Mouse (Mus musculus): ENCODE measurements around the gene Senp3. TPM values are rescaled to one million over a fixed set of nuclear protein-coding genes. Genes with fewer than 3 reads are reported as not detected.
"Not testable (repeated sequence)": the region's sequence is repeated elsewhere in the genome, so short reads cannot be mapped to it uniquely, and the experiment has no call there.

The Senp3 gene
- polyA plus RNA-seq, 1 experiment from 2014 or later: 136 TPM

- H3K9me3 ChIP-seq: no peaks in the 10 kb centered on the region
- no peaks in the 10 kb centered on the region for H3K36me3 ChIP-seq (replicated peaks)
- peak; percentile 34 for DNase-seq (ENCODE audit: low spot score)
- 71% methylated on average over 20 of the region's 20 CpGs for WGBS
- H3K4me3 ChIP-seq: no peak overlapping the region
- H3K27ac ChIP-seq (replicated peaks): peak overlapping the region; percentile 0; the same call in 1 of the 2 replicates
- no peaks in the 10 kb centered on the region for H3K27me3 ChIP-seq (replicated peaks; ENCODE audit: low read depth, poor library complexity, severe bottlenecking)
- peaks cover 54% of the 10 kb centered on the region for H3K4me1 ChIP-seq
Measured at GRCm38 (mm10) chr11:69712954-69713672, 31.2 kb upstream of the Senp3 start.

- Histone ChIP-seq H3K27ac (replicated peaks) (no peak overlapping the region), H3K27me3 (replicated peaks; ENCODE audit: low read depth, poor library complexity, severe bottlenecking) (no peaks in the 10 kb centered on the region), H3K36me3 (replicated peaks) (no peaks in the 10 kb centered on the region), H3K9me3 (no peaks in the 10 kb centered on the region), H3K4me3 (no peak overlapping the region), H3K4me1 (peaks cover 53% of the 10 kb centered on the region)
- DNase-seq (ENCODE audit: low spot score): no peak
- WGBS: 83% methylated on average over 2 of the region's 2 CpGs
Measured at GRCm38 (mm10) chr11:69711082-69711481, 29.2 kb upstream of the Senp3 start.

- 78% methylated on average over 3 of the region's 3 CpGs for WGBS
- Histone ChIP-seq H3K36me3 (replicated peaks) (no peaks in the 10 kb centered on the region), H3K4me1 (peaks cover 47% of the 10 kb centered on the region), H3K27ac (replicated peaks) (no peak overlapping the region), H3K9me3 (no peaks in the 10 kb centered on the region), H3K27me3 (replicated peaks; ENCODE audit: low read depth, poor library complexity, severe bottlenecking) (no peaks in the 10 kb centered on the region), H3K4me3 (no peak overlapping the region)
- no peak for DNase-seq (ENCODE audit: low spot score)
Measured at GRCm38 (mm10) chr11:69710470-69710869, 28.6 kb upstream of the Senp3 start.

GRCm38 (mm10) chr11:69709554-69710446, 27.9 kb upstream of the Senp3 start:
- Histone ChIP-seq H3K4me1 (peaks cover 43% of the 10 kb centered on the region), H3K27ac (replicated peaks) (peak overlapping the region; percentile 71), H3K36me3 (replicated peaks) (no peaks in the 10 kb centered on the region), H3K27me3 (replicated peaks; ENCODE audit: low read depth, poor library complexity, severe bottlenecking) (no peaks in the 10 kb centered on the region), H3K4me3 (0 out of 2 replicates have a peak overlapping the region, but pooled peaks have one; percentile 0), H3K9me3 (no peaks in the 10 kb centered on the region)
- WGBS: 50% methylated on average over 11 of the region's 11 CpGs
- DNase-seq (ENCODE audit: low spot score): no peak

- H3K27ac ChIP-seq (replicated peaks): peak overlapping the region; percentile 71; the same call in 1 of the 2 replicates
- no peaks in the 10 kb centered on the region for H3K36me3 ChIP-seq (replicated peaks)
- 58% methylated on average over 3 of the region's 3 CpGs for WGBS
- no peak for DNase-seq (ENCODE audit: low spot score)
- peaks cover 46% of the 10 kb centered on the region for H3K4me1 ChIP-seq
- no peaks in the 10 kb centered on the region for H3K9me3 ChIP-seq
- H3K27me3 ChIP-seq (replicated peaks; ENCODE audit: low read depth, poor library complexity, severe bottlenecking): no peaks in the 10 kb centered on the region
- H3K4me3 ChIP-seq: no peak overlapping the region
Measured at GRCm38 (mm10) chr11:69708614-69709265, 26.9 kb upstream of the Senp3 start.

- Histone ChIP-seq H3K4me1 (peaks cover 38% of the 10 kb centered on the region), H3K27ac (replicated peaks) (no peak overlapping the region), H3K36me3 (replicated peaks) (no peaks in the 10 kb centered on the region), H3K27me3 (replicated peaks; ENCODE audit: low read depth, poor library complexity, severe bottlenecking) (no peaks in the 10 kb centered on the region), H3K9me3 (no peaks in the 10 kb centered on the region), H3K4me3 (no peak overlapping the region)
- no peak for DNase-seq (ENCODE audit: low spot score)
- 87% methylated on average over 4 of the region's 4 CpGs for WGBS
Measured at GRCm38 (mm10) chr11:69707873-69708381, 26.0 kb upstream of the Senp3 start.

- H3K9me3 ChIP-seq: no peaks in the 10 kb centered on the region
- no peak overlapping the region for H3K4me3 ChIP-seq
- no peak overlapping the region for H3K27ac ChIP-seq (replicated peaks)
- DNase-seq (ENCODE audit: low spot score): no peak
- peaks cover 38% of the 10 kb centered on the region for H3K4me1 ChIP-seq
- H3K27me3 ChIP-seq (replicated peaks; ENCODE audit: low read depth, poor library complexity, severe bottlenecking): no peaks in the 10 kb centered on the region
- H3K36me3 ChIP-seq (replicated peaks): no peaks in the 10 kb centered on the region
- WGBS: 90% methylated on average over 4 of the region's 4 CpGs
Measured at GRCm38 (mm10) chr11:69707480-69707847, 25.6 kb upstream of the Senp3 start.

- no peaks in the 10 kb centered on the region for H3K27me3 ChIP-seq (replicated peaks; ENCODE audit: low read depth, poor library complexity, severe bottlenecking)
- H3K4me3 ChIP-seq: no peak overlapping the region
- peak overlapping the region; percentile 19; the same call in 1 of the 2 replicates for H3K27ac ChIP-seq (replicated peaks)
- no peak for DNase-seq (ENCODE audit: low spot score)
- H3K36me3 ChIP-seq (replicated peaks): no peaks in the 10 kb centered on the region
- H3K4me1 ChIP-seq: peaks cover 38% of the 10 kb centered on the region
- H3K9me3 ChIP-seq: no peaks in the 10 kb centered on the region
- 54% methylated on average over 6 of the region's 6 CpGs for WGBS
Measured at GRCm38 (mm10) chr11:69706775-69707479, 25.0 kb upstream of the Senp3 start.

- no peak overlapping the region for H3K4me3 ChIP-seq
- H3K27me3 ChIP-seq (replicated peaks; ENCODE audit: low read depth, poor library complexity, severe bottlenecking): no peaks in the 10 kb centered on the region
- no peak for DNase-seq (ENCODE audit: low spot score)
- no peak overlapping the region for H3K27ac ChIP-seq (replicated peaks)
- H3K4me1 ChIP-seq: peaks cover 32% of the 10 kb centered on the region
- H3K9me3 ChIP-seq: no peaks in the 10 kb centered on the region
- WGBS: 38% methylated on average over 2 of the region's 2 CpGs
- H3K36me3 ChIP-seq (replicated peaks): no peaks in the 10 kb centered on the region
Measured at GRCm38 (mm10) chr11:69704613-69705010, 22.7 kb upstream of the Senp3 start.

GRCm38 (mm10) chr11:69703814-69704612, 22.1 kb upstream of the Senp3 start:
- Histone ChIP-seq H3K4me3 (no peak overlapping the region), H3K27me3 (replicated peaks; ENCODE audit: low read depth, poor library complexity, severe bottlenecking) (no peaks in the 10 kb centered on the region), H3K27ac (replicated peaks) (no peak overlapping the region), H3K4me1 (peaks cover 26% of the 10 kb centered on the region), H3K36me3 (replicated peaks) (no peaks in the 10 kb centered on the region), H3K9me3 (no peaks in the 10 kb centered on the region)
- 63% methylated on average over 8 of the region's 8 CpGs for WGBS
- DNase-seq (ENCODE audit: low spot score): no peak

- H3K9me3 ChIP-seq; H3K27me3 ChIP-seq (replicated peaks; ENCODE audit: low read depth, poor library complexity, severe bottlenecking); DNase-seq (ENCODE audit: low spot score); H3K4me3 ChIP-seq; H3K36me3 ChIP-seq (replicated peaks); H3K27ac ChIP-seq (replicated peaks): not testable (repeated sequence)
- WGBS: 67% methylated on average over 3 of the region's 3 CpGs
- H3K4me1 ChIP-seq: peaks cover 20% of the 10 kb centered on the region
Measured at GRCm38 (mm10) chr11:69703381-69703780, 21.5 kb upstream of the Senp3 start.

Measured in embryonic facial prominence, embryonic 10.5 days (tissue).